Mouse (Mus musculus): ENCODE data around the gene Prss53. TPM values are rescaled to one million over a fixed set of nuclear protein-coding genes. Genes with fewer than 3 reads are reported as not detected.

Gene Prss53
- total and polyA plus RNA-seq, 2 experiments from 2014 or later: 0.55 to 0.77 TPM

DNA sequence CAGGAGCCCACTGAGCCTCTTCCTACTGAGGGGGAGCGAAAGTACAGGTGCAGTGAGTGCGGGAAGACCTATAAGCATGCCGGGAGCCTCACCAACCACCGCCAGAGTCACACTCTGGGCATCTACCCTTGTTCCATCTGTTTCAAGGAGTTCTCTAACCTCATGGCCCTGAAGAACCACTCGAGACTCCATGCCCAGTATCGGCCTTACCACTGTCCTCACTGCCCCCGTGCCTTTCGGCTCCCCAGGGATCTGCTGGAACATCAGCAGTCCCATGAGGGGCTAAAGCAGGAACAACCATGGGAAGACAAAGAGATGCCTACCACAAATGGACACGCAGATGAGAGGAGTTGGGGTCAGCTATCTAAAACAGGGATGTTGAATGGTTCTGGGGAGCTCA is 11.5 kb downstream of the Prss53 start:
- DNase-seq (ENCODE audit: low spot score) (no peak), ATAC-seq (ENCODE audit: low FRiP score) (no peak)
- Histone ChIP-seq H3K9me3 (ENCODE audit: low read length) (no peaks in the 10 kb centered on the region), H3K4me2 (ENCODE audit: low read depth, low read length, poor library complexity, severe bottlenecking) (no peak overlapping the region), H3K27me3 (ENCODE audit: insufficient read depth, low read length) (no peaks in the 10 kb centered on the region), H3K4me1 (ENCODE audit: insufficient read depth, low read length) (no peaks in the 10 kb centered on the region), H3K9ac (replicated peaks; ENCODE audit: low read length, poor library complexity, severe bottlenecking) (no peak overlapping the region), H3K4me3 (ENCODE audit: low read depth, low read length) (no peak overlapping the region), H3K36me3 (ENCODE audit: insufficient read depth, low read length) (peaks cover 59% of the 10 kb centered on the region), H3K27ac (ENCODE audit: low read depth, low read length) (no peak overlapping the region)
- 97% methylated on average over 9 of the region's 9 CpGs for WGBS
- no peak for TF ChIP-seq CTCF (IDR thresholded peaks at IDR 0.05)

GRCm38 (mm10) chr7:127876467-127877348 is 14.1 kb downstream of the Prss53 start, which contains the start of gene Zfp668:
Gene Zfp668 (minus strand): TSS chr7:127876828.
- H3K4me3 ChIP-seq (ENCODE audit: low read depth, low read length): peak within 1 kb of the TSS; percentile 92

GRCm38 (mm10) chr7:127876041-127876466 is 14.7 kb downstream of the Prss53 start, which contains the start of gene Zfp646:
Gene Zfp646 (plus strand): TSS chr7:127876221.
- Histone ChIP-seq H3K9ac (replicated peaks; ENCODE audit: low read length, poor library complexity, severe bottlenecking) (peak within 1 kb of the TSS; percentile 95), H3K36me3 (ENCODE audit: insufficient read depth, low read length) (peaks cover 28% of the 10 kb centered on the region), H3K27me3 (ENCODE audit: insufficient read depth, low read length) (no peaks in the 10 kb centered on the region), H3K4me2 (ENCODE audit: low read depth, low read length, poor library complexity, severe bottlenecking) (peak within 1 kb of the TSS; percentile 74), H3K4me3 (ENCODE audit: low read depth, low read length) (peak within 1 kb of the TSS; percentile 92), H3K4me1 (ENCODE audit: insufficient read depth, low read length) (0 out of 2 replicates have a peak, but pooled peaks cover 9% of the 10 kb centered on the region), H3K27ac (ENCODE audit: low read depth, low read length) (peak within 1 kb of the TSS; percentile 98), H3K9me3 (ENCODE audit: low read length) (no peaks in the 10 kb centered on the region)
- under 1% methylated on average over 40 of the region's 41 CpGs for whole genome bisulfite sequencing
- TF ChIP-seq CTCF (IDR thresholded peaks at IDR 0.05): no peak
- ATAC-seq (ENCODE audit: low FRiP score): peak; percentile 91
- peak; percentile 88 for DNase-seq (ENCODE audit: low spot score)

More at GRCm38 (mm10) chr7:127876467-127877348, 14.1 kb downstream of the Prss53 start, which contains the start of gene Zfp668:
- WGBS: under 1% methylated on average over 57 of the region's 60 CpGs
- H3K27me3 ChIP-seq (ENCODE audit: insufficient read depth, low read length): no peaks in the 10 kb centered on the region
- 0 out of 2 replicates have a peak, but pooled peaks cover 9% of the 10 kb centered on the region for H3K4me1 ChIP-seq (ENCODE audit: insufficient read depth, low read length)
- DNase-seq (ENCODE audit: low spot score) (peak; percentile 98), ATAC-seq (ENCODE audit: low FRiP score) (peak; percentile 64)
- peak within 1 kb of the TSS; percentile 95 for H3K9ac ChIP-seq (replicated peaks; ENCODE audit: low read length, poor library complexity, severe bottlenecking)
- peaks cover 34% of the 10 kb centered on the region for H3K36me3 ChIP-seq (ENCODE audit: insufficient read depth, low read length)
- H3K9me3 ChIP-seq (ENCODE audit: low read length): no peaks in the 10 kb centered on the region
- peak; percentile 2; the same call in 1 of the 2 replicates for TF ChIP-seq CTCF (IDR thresholded peaks at IDR 0.05)
- H3K27ac ChIP-seq (ENCODE audit: low read depth, low read length): peak within 1 kb of the TSS; percentile 98
- H3K4me2 ChIP-seq (ENCODE audit: low read depth, low read length, poor library complexity, severe bottlenecking): peak within 1 kb of the TSS; percentile 74

DNA sequence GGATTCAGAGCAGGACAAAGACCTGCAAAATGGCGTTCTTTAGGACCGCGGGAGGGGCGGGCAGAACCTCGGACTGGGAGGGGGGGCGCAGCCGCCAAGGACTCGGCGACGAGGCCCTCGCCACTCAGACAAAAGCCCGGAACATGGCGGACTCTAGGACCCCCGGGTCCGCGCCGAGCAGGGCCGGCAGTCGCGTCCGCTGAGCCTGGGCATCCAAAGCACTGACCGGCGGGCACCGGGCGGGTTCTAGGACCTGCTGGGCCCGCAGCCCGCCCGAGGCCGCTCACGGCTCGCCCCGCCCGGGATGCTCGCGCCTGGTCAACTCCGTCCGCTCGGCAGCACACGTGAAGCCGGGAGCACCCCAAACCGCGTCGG is 15.2 kb downstream of the Prss53 start:
- H3K4me1 ChIP-seq (ENCODE audit: insufficient read depth, low read length): 0 out of 2 replicates have a peak, but pooled peaks cover 9% of the 10 kb centered on the region
- DNase-seq (ENCODE audit: low spot score) (peak; percentile 98), ATAC-seq (ENCODE audit: low FRiP score) (peak; percentile 96)
- peaks cover 25% of the 10 kb centered on the region for H3K36me3 ChIP-seq (ENCODE audit: insufficient read depth, low read length)
- peak overlapping the region; percentile 98 for H3K27ac ChIP-seq (ENCODE audit: low read depth, low read length)
- no peaks in the 10 kb centered on the region for H3K9me3 ChIP-seq (ENCODE audit: low read length)
- H3K4me2 ChIP-seq (ENCODE audit: low read depth, low read length, poor library complexity, severe bottlenecking): peak overlapping the region; percentile 74
- peak overlapping the region; percentile 92 for H3K4me3 ChIP-seq (ENCODE audit: low read depth, low read length)
- WGBS: under 1% methylated on average over 27 of the region's 43 CpGs
- TF ChIP-seq CTCF (IDR thresholded peaks at IDR 0.05): no peak
- H3K27me3 ChIP-seq (ENCODE audit: insufficient read depth, low read length): no peaks in the 10 kb centered on the region
- H3K9ac ChIP-seq (replicated peaks; ENCODE audit: low read length, poor library complexity, severe bottlenecking): peak overlapping the region; percentile 95

DNA sequence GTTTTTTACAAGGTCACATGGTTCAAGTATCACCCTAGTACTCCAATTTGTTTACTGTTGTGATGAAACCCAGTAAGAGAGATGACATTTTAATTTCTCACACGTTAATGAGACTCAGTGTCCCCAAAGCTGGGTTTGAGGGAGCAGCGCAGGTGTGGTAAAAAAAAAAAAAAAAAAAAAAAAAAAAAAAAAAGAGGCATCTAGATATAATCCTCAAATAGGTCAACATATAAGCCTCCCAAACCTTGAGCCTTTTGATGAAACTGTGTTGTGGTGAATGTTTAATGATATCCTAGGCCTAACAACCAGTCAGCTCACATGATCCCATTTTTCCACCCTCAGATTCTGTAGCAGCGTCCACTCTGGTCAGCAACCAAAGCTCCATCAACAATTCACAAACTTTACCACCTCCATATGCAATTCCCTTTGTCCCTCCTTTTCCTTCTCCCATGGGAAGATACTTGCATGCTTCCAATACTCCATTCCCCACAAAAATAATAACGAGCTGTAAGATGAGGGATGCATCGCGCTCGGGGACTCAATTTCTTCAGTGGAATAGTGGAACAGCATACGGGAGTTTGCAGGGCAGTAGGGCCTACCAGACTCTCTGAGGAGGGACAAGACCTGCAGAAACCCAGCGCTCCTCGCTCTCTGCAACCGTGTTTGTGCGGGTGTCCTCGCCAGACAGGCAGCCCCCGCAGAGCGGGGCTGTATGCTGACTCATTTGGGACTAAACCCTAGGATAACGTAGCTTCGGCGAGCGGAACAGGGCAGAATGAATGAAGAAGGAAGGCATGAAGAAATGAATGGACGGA is 15.8 kb downstream of the Prss53 start:
- WGBS: 4% methylated on average over 20 of the region's 20 CpGs

More for the DNA sequence above, 15.8 kb downstream of the Prss53 start:
- no peak for DNase-seq (ENCODE audit: low spot score)
- Histone ChIP-seq H3K27ac (ENCODE audit: low read depth, low read length) (peak overlapping the region; percentile 98), H3K9ac (replicated peaks; ENCODE audit: low read length, poor library complexity, severe bottlenecking) (peak overlapping the region; percentile 95), H3K9me3 (ENCODE audit: low read length) (no peaks in the 10 kb centered on the region), H3K36me3 (ENCODE audit: insufficient read depth, low read length) (peaks cover 22% of the 10 kb centered on the region), H3K4me1 (ENCODE audit: insufficient read depth, low read length) (0 out of 2 replicates have a peak, but pooled peaks cover 9% of the 10 kb centered on the region), H3K27me3 (ENCODE audit: insufficient read depth, low read length) (no peaks in the 10 kb centered on the region), H3K4me3 (ENCODE audit: low read depth, low read length) (peak overlapping the region; percentile 92), H3K4me2 (ENCODE audit: low read depth, low read length, poor library complexity, severe bottlenecking) (peak overlapping the region; percentile 74)
- peak; percentile 42; the same call in 1 of the 2 replicates for ATAC-seq (ENCODE audit: low FRiP score)
- no peak for TF ChIP-seq CTCF (IDR thresholded peaks at IDR 0.05)

All from midbrain, postnatal 0 days (tissue).